Mouse (Mus musculus): Measurements from ENCODE around the gene Sipa1.

GRCm38 (mm10) chr19:5606196-5606595 lies 57.3 kb downstream of the Sipa1 start:
- no peak for TF ChIP-seq EP300 (IDR thresholded peaks at IDR 0.05; ENCODE audit: low read depth)
- TF ChIP-seq CTCF (IDR thresholded peaks at IDR 0.05; ENCODE audit: low read depth), result no peak; the same call in 1 of the 2 replicates
